Mouse (Mus musculus): ENCODE data around the gene Ccdc54. TPM values are rescaled to one million over a fixed set of nuclear protein-coding genes. Genes with fewer than 3 reads are reported as not detected.

Gene Ccdc54
- polyA plus RNA-seq (2015; fragmentation: Nextera tagmentation; extraction: Ambion mirVana), result not detected in 2 replicates

GRCm38 (mm10) chr16:50591054-50591453, at the start of gene Ccdc54:
Gene Ccdc54 (minus strand): TSS chr16:50591154.
- Histone ChIP-seq H3K4me2 (no peak within 1 kb of the TSS), H3K27me3 (peaks cover 3% of the 10 kb centered on the region; the same call in 1 of the 2 replicates), H3K4me3 (replicated peaks) (no peak within 1 kb of the TSS), H3K27ac (no peak within 1 kb of the TSS), H3K4me1 (0 out of 2 replicates have a peak, but pooled peaks cover 4% of the 10 kb centered on the region), H3K9me3 (replicated peaks) (no peaks in the 10 kb centered on the region), H3K9ac (no peak within 1 kb of the TSS), H3K36me3 (no peaks in the 10 kb centered on the region)
- no peak for ATAC-seq (replicated peaks; ENCODE audit: low FRiP score)

GRCm38 (mm10) chr16:50632585-50632984, 41.6 kb upstream of the Ccdc54 start:
- Histone ChIP-seq H3K4me1 (no peaks in the 10 kb centered on the region), H3K27ac (no peak overlapping the region), H3K27me3 (no peaks in the 10 kb centered on the region), H3K9me3 (replicated peaks) (no peaks in the 10 kb centered on the region), H3K9ac (no peak overlapping the region), H3K4me3 (replicated peaks) (no peak overlapping the region), H3K4me2 (no peak overlapping the region), H3K36me3 (no peaks in the 10 kb centered on the region)
- WGBS, result 86% methylated on average over 2 of the region's 2 CpGs
- no peak for ATAC-seq (replicated peaks; ENCODE audit: low FRiP score)

GRCm38 (mm10) chr16:50615569-50615968, 24.6 kb upstream of the Ccdc54 start:
- no peak for ATAC-seq (replicated peaks; ENCODE audit: low FRiP score)
- Histone ChIP-seq H3K4me1 (no peaks in the 10 kb centered on the region), H3K4me3 (replicated peaks) (no peak overlapping the region), H3K27ac (no peak overlapping the region), H3K9me3 (replicated peaks) (no peaks in the 10 kb centered on the region), H3K9ac (no peak overlapping the region), H3K27me3 (no peaks in the 10 kb centered on the region), H3K4me2 (no peak overlapping the region), H3K36me3 (no peaks in the 10 kb centered on the region)
- WGBS, result 62% methylated on average over 7 of the region's 7 CpGs

DNA sequence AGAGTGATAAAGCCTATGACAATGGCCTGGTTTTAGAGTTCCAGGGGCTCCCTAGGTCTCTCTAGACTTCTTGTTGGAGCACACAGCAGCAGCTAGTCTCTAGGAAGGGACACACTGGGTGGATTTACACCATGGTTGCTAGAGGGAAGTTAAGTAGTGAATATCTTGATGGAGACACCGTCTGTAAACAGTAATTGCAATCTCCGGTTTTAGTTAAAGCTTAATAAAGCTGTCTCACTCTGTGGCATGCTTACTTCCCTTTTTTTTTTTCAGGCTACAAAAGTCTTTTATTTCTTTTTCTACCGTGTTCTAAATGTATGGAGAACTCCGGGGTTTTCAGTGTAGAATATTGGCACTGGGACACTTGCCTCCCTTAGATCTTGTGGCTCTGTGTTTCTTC, 22.0 kb upstream of the Ccdc54 start:
- Histone ChIP-seq H3K4me1 (no peaks in the 10 kb centered on the region), H3K27me3 (no peaks in the 10 kb centered on the region), H3K4me3 (replicated peaks) (no peak overlapping the region), H3K27ac (no peak overlapping the region), H3K4me2 (no peak overlapping the region), H3K9me3 (replicated peaks) (no peaks in the 10 kb centered on the region), H3K36me3 (no peaks in the 10 kb centered on the region), H3K9ac (no peak overlapping the region)
- WGBS, result 49% methylated on average over 4 of the region's 4 CpGs
- ATAC-seq (replicated peaks; ENCODE audit: low FRiP score), result no peak

- Histone ChIP-seq H3K4me1 (no peaks in the 10 kb centered on the region), H3K4me2 (no peak overlapping the region), H3K27me3 (no peaks in the 10 kb centered on the region), H3K27ac (no peak overlapping the region), H3K9me3 (replicated peaks) (no peaks in the 10 kb centered on the region), H3K9ac (no peak overlapping the region), H3K36me3 (no peaks in the 10 kb centered on the region), H3K4me3 (replicated peaks) (no peak overlapping the region)
- WGBS, result 90% methylated on average over 5 of the region's 5 CpGs
- ATAC-seq (replicated peaks; ENCODE audit: low FRiP score), result no peak
Measured at GRCm38 (mm10) chr16:50610580-50610979, 19.6 kb upstream of the Ccdc54 start.

DNA sequence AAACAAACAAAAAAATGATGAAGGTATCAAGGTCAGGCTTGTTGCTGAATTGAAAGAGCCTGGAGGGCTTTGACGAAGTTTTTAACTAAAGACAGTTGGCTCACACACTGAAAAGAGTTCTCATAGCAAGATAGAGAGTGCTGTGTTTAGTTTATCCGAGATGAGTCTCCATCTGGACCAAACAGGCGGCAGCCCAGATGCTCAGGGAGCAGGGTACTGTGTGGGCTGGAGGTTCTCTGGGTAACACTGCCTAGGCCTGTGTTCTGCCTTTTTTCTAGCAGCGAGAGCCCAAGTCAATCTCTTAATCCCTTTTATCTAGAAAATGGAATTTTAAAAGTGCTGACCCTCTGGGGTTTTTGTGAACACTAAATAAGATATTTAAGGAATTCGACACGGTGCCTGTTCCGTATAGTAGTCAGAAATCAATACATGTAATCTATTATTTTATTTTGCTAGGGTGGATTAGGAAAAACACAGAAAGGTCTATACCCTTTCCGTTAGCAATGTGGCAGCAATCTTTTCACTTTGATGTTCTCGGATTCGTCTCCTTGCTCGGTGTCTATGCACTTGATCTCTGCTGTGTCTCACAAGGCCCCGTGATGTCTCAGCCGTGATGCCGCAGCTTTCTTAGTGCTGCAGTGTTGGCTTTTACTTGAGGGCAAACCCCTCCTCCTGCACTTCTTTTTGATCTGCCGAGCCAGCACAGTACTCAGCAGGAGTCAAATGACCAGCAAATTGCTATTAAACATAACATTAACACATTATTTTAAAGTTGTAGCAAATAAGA, 17.0 kb upstream of the Ccdc54 start:
- Histone ChIP-seq H3K9ac (no peak overlapping the region), H3K4me1 (no peaks in the 10 kb centered on the region), H3K27me3 (no peaks in the 10 kb centered on the region), H3K4me2 (no peak overlapping the region), H3K36me3 (no peaks in the 10 kb centered on the region), H3K9me3 (replicated peaks) (no peaks in the 10 kb centered on the region), H3K27ac (no peak overlapping the region), H3K4me3 (replicated peaks) (no peak overlapping the region)
- no peak for ATAC-seq (replicated peaks; ENCODE audit: low FRiP score)
- WGBS, result 59% methylated on average over 15 of the region's 15 CpGs

DNA sequence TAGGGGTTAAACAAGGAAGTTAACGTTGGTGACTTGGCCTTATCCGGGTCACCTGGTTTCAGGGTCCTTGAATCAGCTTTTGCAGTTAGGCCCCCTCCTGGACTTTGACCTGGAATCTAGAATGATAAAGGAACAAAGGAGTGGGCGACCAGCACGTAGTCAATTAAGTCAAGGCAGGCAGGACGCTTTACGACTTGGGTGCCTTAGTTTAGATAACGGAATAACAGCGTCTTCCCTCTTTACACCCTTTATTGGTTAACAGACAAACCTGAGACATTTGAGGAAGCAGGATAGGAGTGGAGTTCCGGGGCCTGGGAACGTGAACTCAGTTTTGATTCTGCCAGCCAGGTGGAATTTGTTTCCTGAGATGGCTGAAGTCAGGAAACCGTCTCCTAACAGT, 13.9 kb upstream of the Ccdc54 start:
- Histone ChIP-seq H3K36me3 (no peaks in the 10 kb centered on the region), H3K27me3 (no peaks in the 10 kb centered on the region), H3K4me3 (replicated peaks) (no peak overlapping the region), H3K4me1 (peaks cover 7% of the 10 kb centered on the region; the same call in 1 of the 2 replicates), H3K4me2 (no peak overlapping the region), H3K9ac (no peak overlapping the region), H3K9me3 (replicated peaks) (no peaks in the 10 kb centered on the region), H3K27ac (no peak overlapping the region)
- no peak for ATAC-seq (replicated peaks; ENCODE audit: low FRiP score)
- WGBS, result 38% methylated on average over 11 of the region's 11 CpGs

DNA sequence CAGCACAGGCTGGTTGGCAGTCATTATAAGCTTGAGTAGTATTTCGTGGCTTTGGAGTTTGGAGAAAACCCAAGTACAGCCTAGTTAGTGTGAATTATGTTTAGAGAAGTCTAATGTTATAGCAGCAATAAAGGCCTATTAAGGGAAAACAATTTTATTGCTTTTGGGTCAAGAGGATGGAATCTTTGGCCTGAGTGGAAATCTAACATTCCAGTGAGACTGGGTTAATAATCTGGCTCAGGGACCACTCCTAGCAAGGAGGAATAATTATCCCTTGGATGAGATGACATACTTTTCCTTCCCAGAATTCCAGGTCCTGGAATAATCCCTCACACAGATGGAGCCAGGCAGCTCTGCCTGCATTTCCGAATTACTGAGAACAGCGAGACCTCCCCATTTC, 11.0 kb upstream of the Ccdc54 start:
- H3K36me3 ChIP-seq, result no peaks in the 10 kb centered on the region
- no peak overlapping the region for H3K4me2 ChIP-seq
- H3K4me1 ChIP-seq, result peaks cover 7% of the 10 kb centered on the region; the same call in 1 of the 2 replicates
- H3K9ac ChIP-seq, result no peak overlapping the region
- H3K27me3 ChIP-seq, result peaks cover 8% of the 10 kb centered on the region; the same call in 1 of the 2 replicates
- no peak overlapping the region for H3K27ac ChIP-seq
- peak; percentile 57; the same call in 1 of the 2 replicates for ATAC-seq (replicated peaks; ENCODE audit: low FRiP score)
- WGBS, result 28% methylated on average over 3 of the region's 3 CpGs
- no peak overlapping the region for H3K4me3 ChIP-seq (replicated peaks)
- no peaks in the 10 kb centered on the region for H3K9me3 ChIP-seq (replicated peaks)

- no peak overlapping the region for H3K4me2 ChIP-seq
- H3K9me3 ChIP-seq (replicated peaks), result no peaks in the 10 kb centered on the region
- no peak for ATAC-seq (replicated peaks; ENCODE audit: low FRiP score)
- peaks cover 13% of the 10 kb centered on the region for H3K27me3 ChIP-seq
- H3K4me1 ChIP-seq, result peaks cover 11% of the 10 kb centered on the region; the same call in 1 of the 2 replicates
- H3K4me3 ChIP-seq (replicated peaks), result no peak overlapping the region
- no peaks in the 10 kb centered on the region for H3K36me3 ChIP-seq
- no peak overlapping the region for H3K27ac ChIP-seq
- H3K9ac ChIP-seq, result no peak overlapping the region
- WGBS, result 79% methylated on average over 3 of the region's 3 CpGs
Measured at GRCm38 (mm10) chr16:50600665-50601064, 9.7 kb upstream of the Ccdc54 start.

GRCm38 (mm10) chr16:50596679-50597078, 5.7 kb upstream of the Ccdc54 start:
- Histone ChIP-seq H3K36me3 (no peaks in the 10 kb centered on the region), H3K9ac (no peak overlapping the region), H3K27ac (no peak overlapping the region), H3K4me1 (peaks cover 7% of the 10 kb centered on the region; the same call in 1 of the 2 replicates), H3K4me3 (replicated peaks) (no peak overlapping the region), H3K9me3 (replicated peaks) (no peaks in the 10 kb centered on the region), H3K4me2 (no peak overlapping the region), H3K27me3 (peaks cover 16% of the 10 kb centered on the region)
- 24% methylated on average over 6 of the region's 6 CpGs for WGBS
- no peak for ATAC-seq (replicated peaks; ENCODE audit: low FRiP score)

GRCm38 (mm10) chr16:50596171-50596570, 5.2 kb upstream of the Ccdc54 start:
- Histone ChIP-seq H3K9ac (no peak overlapping the region), H3K9me3 (replicated peaks) (no peaks in the 10 kb centered on the region), H3K4me1 (0 out of 2 replicates have a peak, but pooled peaks cover 4% of the 10 kb centered on the region), H3K4me3 (replicated peaks) (no peak overlapping the region), H3K27me3 (peaks cover 16% of the 10 kb centered on the region), H3K4me2 (no peak overlapping the region), H3K36me3 (no peaks in the 10 kb centered on the region), H3K27ac (no peak overlapping the region)
- no peak for ATAC-seq (replicated peaks; ENCODE audit: low FRiP score)
- WGBS, result 39% methylated on average over 4 of the region's 4 CpGs

- H3K27ac ChIP-seq, result no peak overlapping the region
- 69% methylated on average over 1 of the region's 1 CpGs for WGBS
- H3K4me1 ChIP-seq, result 0 out of 2 replicates have a peak, but pooled peaks cover 5% of the 10 kb centered on the region
- ATAC-seq (replicated peaks; ENCODE audit: low FRiP score), result no peak
- peaks cover 16% of the 10 kb centered on the region for H3K27me3 ChIP-seq
- no peaks in the 10 kb centered on the region for H3K9me3 ChIP-seq (replicated peaks)
- no peaks in the 10 kb centered on the region for H3K36me3 ChIP-seq
- no peak overlapping the region for H3K4me3 ChIP-seq (replicated peaks)
- no peak overlapping the region for H3K4me2 ChIP-seq
- no peak overlapping the region for H3K9ac ChIP-seq
Measured at GRCm38 (mm10) chr16:50594876-50595275, 3.9 kb upstream of the Ccdc54 start.
